Mouse (Mus musculus) ES-CJ7 (cell line): ENCODE results near the gene Auts2.

Source experiments
- DNase-seq: peaks from one replicate; pipeline ENCODE4 v3.0.0; 2011; ENCODE audit warnings: low read depth, low spot score

Auts2 gene

GRCm38 (mm10) chr5:132391831-132392763 is 151.0 kb downstream of the Auts2 start:
- no peak for DNase-seq

- no peak for DNase-seq
These were observed 154.4 kb downstream of the Auts2 start for GRCm38 (mm10) chr5:132388746-132389145.

- no peak for DNase-seq
These were observed 157.8 kb downstream of the Auts2 start for GRCm38 (mm10) chr5:132385244-132385855.

DNA sequence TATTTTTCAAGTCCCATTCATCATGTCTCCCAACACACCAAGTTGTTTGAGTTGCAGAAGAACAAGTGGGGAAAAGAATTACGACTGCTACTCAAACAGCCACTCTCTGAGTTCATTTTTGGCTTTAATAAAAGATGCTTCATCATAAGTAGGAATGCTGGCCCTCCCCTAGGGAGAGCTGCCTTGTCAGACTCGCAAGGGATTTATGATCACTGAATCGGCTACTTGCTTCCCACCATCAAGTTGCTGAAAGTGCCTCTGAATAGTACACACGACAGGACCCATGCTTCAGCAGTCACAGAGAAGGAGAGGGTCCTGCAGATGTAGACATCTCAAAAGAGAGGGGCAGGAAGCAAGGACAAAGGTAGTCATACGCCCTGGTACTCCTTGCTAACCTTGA is 162.9 kb downstream of the Auts2 start:
- DNase-seq: no peak

DNA sequence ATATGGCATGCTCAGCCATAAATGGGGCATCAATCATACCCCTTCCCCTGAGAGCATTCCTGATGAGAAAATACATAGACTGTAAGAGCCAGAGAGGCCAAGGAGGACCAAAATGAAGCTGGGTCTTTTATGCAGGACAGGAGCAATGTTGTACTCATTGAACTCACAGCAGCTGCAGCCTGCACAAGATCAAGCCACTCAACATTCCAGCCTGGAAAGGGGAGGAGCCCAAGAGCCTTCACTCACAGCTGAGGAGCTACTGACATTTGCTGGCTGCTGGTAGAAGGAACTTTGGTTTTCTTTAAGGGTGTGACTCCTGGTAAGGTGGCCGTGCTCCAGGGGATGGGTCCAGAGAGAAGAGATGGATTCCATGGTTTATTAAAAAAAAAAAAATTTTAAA is 164.2 kb downstream of the Auts2 start:
- DNase-seq: no peak

DNA sequence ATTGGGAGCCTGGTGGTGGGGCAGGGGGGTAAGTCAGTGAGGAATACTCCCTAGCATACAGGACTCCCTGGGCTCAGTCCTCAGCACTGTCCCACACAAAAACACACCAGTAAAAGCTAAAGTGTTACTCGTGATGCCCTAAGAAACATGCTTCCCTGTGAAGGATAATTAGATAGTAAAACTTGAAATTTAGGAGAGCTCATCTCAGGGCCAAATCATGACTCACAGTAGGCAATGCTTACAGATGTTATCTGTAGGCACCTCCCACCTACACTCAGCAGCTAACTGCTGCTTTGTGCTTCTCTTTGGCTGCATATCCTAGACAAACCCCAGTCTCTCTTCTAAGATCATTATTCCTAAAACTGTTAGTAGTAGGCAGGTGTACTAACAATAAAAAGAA is 168.0 kb downstream of the Auts2 start:
- DNase-seq: no peak

DNA sequence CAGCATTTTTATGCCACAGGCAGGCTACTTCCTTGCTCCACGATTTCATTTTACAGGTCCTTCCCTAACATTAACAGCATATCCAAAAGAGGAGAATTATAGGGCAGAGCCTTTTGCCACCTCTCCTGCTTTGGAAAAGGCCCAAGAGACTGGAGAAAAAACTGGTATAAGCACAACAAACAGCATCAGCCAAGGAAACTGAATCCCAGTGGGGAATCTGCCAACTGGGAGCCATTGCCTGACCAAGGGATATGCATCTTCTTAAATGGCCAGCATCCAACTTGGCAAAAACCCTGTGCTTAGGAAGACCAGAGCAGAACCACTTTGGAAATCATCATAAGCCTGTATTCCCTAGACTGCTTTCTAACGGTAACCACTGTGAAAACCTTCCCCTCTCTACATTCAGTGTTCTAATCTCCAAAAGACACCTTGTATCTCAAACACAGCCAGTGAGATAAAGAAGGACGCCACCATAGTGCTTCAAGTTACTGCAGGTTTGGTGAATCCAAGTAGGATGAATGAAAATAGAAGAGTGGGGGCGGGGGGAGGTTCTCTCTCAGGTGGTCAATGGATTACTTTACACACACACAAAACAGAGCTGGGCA is 169.6 kb downstream of the Auts2 start:
- no peak for DNase-seq

DNA sequence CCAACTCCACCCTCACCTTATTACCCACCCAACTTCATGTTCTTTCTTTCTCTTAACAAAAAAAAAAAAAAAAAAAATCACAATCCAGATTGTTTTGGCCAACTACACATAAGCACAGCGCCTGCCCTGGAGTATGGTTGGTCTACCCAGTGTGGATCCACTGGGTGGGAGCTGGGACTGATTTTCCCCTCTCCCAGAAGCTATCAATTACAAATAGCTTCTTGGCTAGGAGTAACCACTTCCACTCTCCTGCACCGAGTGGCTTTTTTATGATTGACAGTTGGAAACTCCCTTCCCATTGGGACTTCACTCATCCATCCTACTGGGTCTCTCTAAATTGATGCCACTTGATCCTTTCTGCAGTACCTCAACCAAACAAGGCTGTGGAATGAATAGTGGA is 170.5 kb downstream of the Auts2 start:
- DNase-seq: no peak

DNA sequence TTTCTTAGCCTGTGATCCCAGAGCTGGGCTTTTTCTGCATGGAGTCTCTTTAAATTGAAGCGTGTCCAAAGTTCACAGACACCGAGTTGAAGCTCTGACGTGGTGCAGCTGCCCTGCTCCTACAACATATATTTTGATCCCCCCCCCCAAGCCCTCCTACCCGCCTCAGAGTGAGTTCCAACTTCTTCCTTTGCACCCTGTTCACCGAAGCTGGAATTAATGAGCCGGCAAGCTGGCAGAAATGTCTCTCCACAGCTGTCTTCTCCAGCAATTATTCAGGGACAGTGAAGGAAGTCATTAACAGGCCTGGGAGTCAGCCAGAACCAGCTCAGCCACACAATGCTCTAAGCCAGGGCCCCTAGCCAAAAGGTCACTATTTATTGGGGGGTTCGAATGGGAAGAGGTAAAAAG is 174.5 kb downstream of the Auts2 start:
- no peak for DNase-seq

GRCm38 (mm10) chr5:132361276-132361675 is 181.9 kb downstream of the Auts2 start:
- no peak for DNase-seq

- DNase-seq: no peak
These were observed 185.4 kb downstream of the Auts2 start for GRCm38 (mm10) chr5:132357726-132358125.

GRCm38 (mm10) chr5:132355935-132356334 is 187.2 kb downstream of the Auts2 start:
- DNase-seq: no peak

GRCm38 (mm10) chr5:132352437-132352836 is 190.7 kb downstream of the Auts2 start:
- no peak for DNase-seq

DNA sequence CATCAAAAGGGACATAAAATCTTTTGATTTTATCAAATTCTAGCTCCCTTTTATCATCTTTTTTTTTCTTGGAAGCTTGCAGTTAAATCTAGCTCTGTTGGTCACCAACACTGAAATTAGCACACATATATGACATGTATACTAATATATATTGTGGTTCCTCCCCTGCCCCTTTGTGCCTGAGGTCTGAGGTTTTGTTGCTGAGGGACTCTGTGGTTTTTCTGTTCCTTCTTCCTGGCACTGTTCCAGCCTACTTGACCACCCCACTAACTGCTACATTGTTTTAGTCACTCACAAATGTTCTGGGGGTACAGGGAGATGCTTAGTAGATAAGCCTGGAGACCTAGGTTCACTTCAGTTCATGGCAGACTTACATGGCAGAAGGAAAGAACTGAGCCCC is 192.0 kb downstream of the Auts2 start:
- DNase-seq: no peak

DNA sequence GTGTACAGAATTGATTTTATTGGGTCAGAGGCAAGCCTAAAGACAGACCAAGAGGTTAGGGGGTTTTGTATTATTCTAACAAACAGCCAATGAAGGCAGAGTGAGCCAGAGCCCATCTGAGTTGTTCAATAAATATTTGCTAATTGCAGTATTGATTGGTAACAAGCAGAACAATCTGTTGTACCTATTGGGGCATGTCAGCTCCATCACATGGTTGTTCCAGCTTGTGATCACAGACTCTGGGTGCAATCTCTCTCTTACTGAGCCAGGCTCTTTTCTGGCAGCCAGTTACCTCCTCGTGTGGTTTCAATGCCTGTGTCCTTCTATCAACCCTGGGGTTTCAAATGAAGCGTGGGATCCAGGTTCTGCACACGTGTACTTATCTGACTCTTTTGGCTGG is 201.8 kb downstream of the Auts2 start:
- DNase-seq: no peak

DNA sequence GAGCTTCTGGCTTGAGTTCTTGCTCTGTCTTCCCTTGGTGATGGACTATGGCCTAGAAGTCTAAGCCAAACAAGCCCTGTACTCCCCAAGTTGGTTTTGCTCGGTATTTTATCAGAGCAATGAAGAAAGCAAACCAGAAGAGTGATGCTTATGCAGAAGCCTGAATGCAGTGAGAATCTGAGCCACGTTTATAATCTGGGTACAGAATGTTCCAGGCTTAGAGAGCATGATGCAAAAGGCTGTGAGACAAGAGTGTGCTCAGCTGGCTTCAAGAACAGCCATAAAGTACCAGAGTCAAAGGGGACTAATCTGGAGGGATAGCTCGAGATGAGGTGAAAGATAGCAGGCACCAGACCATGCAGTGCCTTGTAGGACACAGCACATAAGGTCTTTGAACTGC is 205.5 kb downstream of the Auts2 start:
- no peak for DNase-seq

GRCm38 (mm10) chr5:132335719-132336118 is 207.4 kb downstream of the Auts2 start:
- no peak for DNase-seq

DNA sequence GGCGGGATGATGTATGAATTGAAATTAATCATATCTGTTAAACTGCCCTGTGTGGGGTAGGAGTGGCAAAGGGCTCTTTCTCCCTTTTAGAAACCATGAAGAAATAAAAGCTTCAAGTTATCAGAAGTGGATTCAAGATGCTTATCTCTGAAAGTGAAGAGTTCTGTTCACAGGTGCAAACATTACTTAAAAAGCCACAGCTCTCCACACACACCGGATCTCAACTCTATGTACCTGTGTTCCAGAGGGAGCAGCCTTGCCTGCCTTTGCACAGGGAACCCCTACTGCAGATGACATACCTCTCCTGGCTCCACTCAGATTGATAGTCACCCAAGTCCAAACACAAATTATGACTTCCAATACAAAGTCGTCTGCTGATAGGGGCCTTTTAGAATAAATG is 208.3 kb downstream of the Auts2 start:
- no peak for DNase-seq

DNA sequence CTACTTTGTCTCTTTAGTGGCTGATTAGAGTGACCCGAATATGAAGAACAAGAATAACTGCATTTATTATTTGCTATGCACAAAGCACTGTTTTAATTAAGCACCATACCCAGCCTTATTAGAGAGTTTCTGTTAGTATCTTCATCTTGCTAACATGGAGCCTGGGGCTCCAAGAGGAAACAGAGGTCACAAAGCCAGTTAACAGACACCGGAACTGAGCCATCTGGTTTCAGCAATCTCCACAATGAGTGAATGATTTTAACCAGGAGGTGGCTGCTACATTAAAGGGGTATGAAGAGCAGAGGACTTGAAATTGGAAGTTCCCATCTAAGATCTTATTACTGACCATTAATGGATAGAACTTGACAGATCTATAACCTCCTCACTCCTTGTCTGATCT is 209.4 kb downstream of the Auts2 start:
- DNase-seq: no peak

DNA sequence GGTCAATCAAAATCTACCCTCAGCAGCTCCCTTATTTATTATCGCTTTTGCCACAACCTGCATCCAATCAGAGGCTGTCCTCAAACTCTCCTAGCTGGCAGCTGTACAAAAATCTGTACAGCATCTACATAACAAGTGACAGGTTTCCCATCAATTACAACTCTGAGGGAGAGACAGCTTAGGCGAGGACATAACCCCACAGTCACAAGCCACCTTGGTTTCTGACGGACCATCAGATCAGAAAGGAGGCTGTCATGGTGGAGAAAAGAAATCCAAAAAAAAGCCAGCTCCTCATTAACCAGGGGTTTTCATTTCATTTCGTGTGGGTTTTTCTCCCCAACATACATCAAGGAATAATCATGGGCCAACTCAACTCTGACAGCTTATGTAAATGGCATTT is 210.6 kb downstream of the Auts2 start:
- no peak for DNase-seq

GRCm38 (mm10) chr5:132329171-132329936 is 213.8 kb downstream of the Auts2 start:
- peak; percentile 44 for DNase-seq
